Mouse (Mus musculus): ENCODE measurements around the gene Spdye4a.

GRCm38 (mm10) chr5:143266794-143267193 lies 40.1 kb upstream of the Spdye4a start:
- TF ChIP-seq EP300 (IDR thresholded peaks at IDR 0.05) (no peak), CTCF (IDR thresholded peaks at IDR 0.05) (no peak)
